ENCODE assay signal across 7 mouse cellular contexts in the genomic region with DNA sequence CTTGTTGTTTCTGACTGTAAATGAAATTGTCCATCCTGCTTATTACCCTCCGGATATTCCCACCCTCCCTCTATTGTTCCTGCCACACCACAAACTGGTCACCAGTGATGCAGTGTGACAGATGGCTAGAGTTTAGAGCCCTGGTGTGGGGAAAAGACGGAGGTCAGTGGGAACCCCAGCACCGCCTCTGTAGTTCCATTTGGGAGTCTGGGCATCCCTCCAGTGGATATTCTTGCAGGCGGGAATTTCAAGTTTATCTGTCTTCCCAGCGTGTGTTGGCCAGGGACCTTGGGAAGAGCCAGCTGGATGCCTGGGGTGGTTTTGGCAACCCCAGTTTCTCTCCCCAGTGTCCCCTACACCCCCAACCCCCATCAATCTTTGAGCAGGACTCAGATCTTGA. TPM values are rescaled to one million over a fixed set of nuclear protein-coding genes. Genes with fewer than 3 reads are reported as not detected.
DNase-seq lines count a peak whose midpoint lies in the region; ATAC-seq lines count a peak whose summit lies in the region.

No protein-coding gene starts in this region.

- H3K4me3 ChIP-seq in embryonic facial prominence, embryonic 10.5 days: peak overlapping the region; percentile 68
- peak overlapping the region; percentile 52 for H3K4me3 ChIP-seq in liver, embryonic 13.5 days (replicated peaks)
- H3K4me3 ChIP-seq in stomach, embryonic 15.5 days (replicated peaks): peak overlapping the region; percentile 66

- peak overlapping the region; percentile 56 for H3K4me2 ChIP-seq in liver, embryonic 13.5 days
- peak overlapping the region; percentile 82 for H3K4me2 ChIP-seq in stomach, embryonic 15.5 days

- peaks cover 10% of the 10 kb centered on the region for H3K27me3 ChIP-seq in embryonic facial prominence, embryonic 10.5 days (replicated peaks; ENCODE audit: low read depth, poor library complexity, severe bottlenecking)
- peaks cover 42% of the 10 kb centered on the region for H3K27me3 ChIP-seq in liver, embryonic 13.5 days
- H3K27me3 ChIP-seq in stomach, embryonic 15.5 days (replicated peaks): no peaks in the 10 kb centered on the region

- H3K36me3 ChIP-seq in embryonic facial prominence, embryonic 10.5 days (replicated peaks): 0 out of 2 replicates have a peak, but pooled peaks cover 3% of the 10 kb centered on the region
- no peaks in the 10 kb centered on the region for H3K36me3 ChIP-seq in liver, embryonic 13.5 days
- no peaks in the 10 kb centered on the region for H3K36me3 ChIP-seq in stomach, embryonic 15.5 days

- WGBS in embryonic facial prominence, embryonic 10.5 days: 51% methylated on average over 5 of the region's 5 CpGs
- 54% methylated on average over 5 of the region's 5 CpGs for WGBS in liver, embryonic 13.5 days (ENCODE audit: insufficient replicate concordance)
- WGBS in stomach, embryonic 15.5 days: 41% methylated on average over 5 of the region's 5 CpGs

- peak overlapping the region; percentile 52 for H3K9ac ChIP-seq in liver, embryonic 13.5 days
- peak overlapping the region; percentile 38; the same call in 1 of the 2 replicates for H3K9ac ChIP-seq in stomach, embryonic 15.5 days

- peak overlapping the region; percentile 86 for H3K27ac ChIP-seq in embryonic facial prominence, embryonic 10.5 days (replicated peaks)
- H3K27ac ChIP-seq in liver, embryonic 13.5 days: no peak overlapping the region
- peak overlapping the region; percentile 69; the same call in 1 of the 2 replicates for H3K27ac ChIP-seq in stomach, embryonic 15.5 days

- H3K9me3 ChIP-seq in embryonic facial prominence, embryonic 10.5 days: no peaks in the 10 kb centered on the region
- H3K9me3 ChIP-seq in liver, embryonic 13.5 days (replicated peaks): no peaks in the 10 kb centered on the region
- no peaks in the 10 kb centered on the region for H3K9me3 ChIP-seq in stomach, embryonic 15.5 days

- H3K4me1 ChIP-seq in embryonic facial prominence, embryonic 10.5 days: peaks cover 22% of the 10 kb centered on the region
- H3K4me1 ChIP-seq in liver, embryonic 13.5 days (replicated peaks): peaks cover 2% of the 10 kb centered on the region; the same call in 1 of the 2 replicates
- peaks cover 12% of the 10 kb centered on the region; the same call in 1 of the 2 replicates for H3K4me1 ChIP-seq in stomach, embryonic 15.5 days

- DNase-seq in right cerebral cortex, postnatal 4 days: peak; percentile 10
- no peak for DNase-seq in right cerebral cortex, adult 18-20 months
- DNase-seq in embryonic facial prominence, embryonic 10.5 days (ENCODE audit: low spot score): no peak
- DNase-seq in heart, postnatal 14 days: peak; percentile 24 to 58
- DNase-seq in liver, embryonic 13.5 days: no peak
- DNase-seq in left cerebral cortex, adult 11 months (ENCODE audit: low spot score): no peak

- no peak for ATAC-seq in liver, embryonic 13.5 days (ENCODE audit: low read depth)
- no peak for ATAC-seq in stomach, embryonic 15.5 days (ENCODE audit: insufficient read depth, low FRiP score, low read depth)

- intact Hi-C loops in heart, postnatal 14 days (cut with DNase I): no loop called here

RNA-seq across cellular contexts. Expression of gene Arpin, which starts 0.7 kb away (rescaled TPM):
- 18.4 and 19.3 TPM in 2 replicates for polyA plus RNA-seq in embryonic facial prominence, embryonic 10.5 days (2016; fragmentation: Nextera tagmentation; extraction: Ambion mirVana)
- total RNA-seq in heart, postnatal 14 days (2021): 10 to 100 TPM; 11.5 to 12.5 TPM
- polyA plus RNA-seq in liver, embryonic 13.5 days (2015; fragmentation: Nextera tagmentation; extraction: Ambion mirVana): 4.1 and 4.7 TPM in 2 replicates
- polyA plus RNA-seq in stomach, embryonic 15.5 days (2015; fragmentation: Nextera tagmentation; extraction: Ambion mirVana): 37.7 and 38.8 TPM in 2 replicates

RNA-seq across cellular contexts. Expression of gene Ap3s2, which starts 14.0 kb away (rescaled TPM):
- polyA plus RNA-seq in embryonic facial prominence, embryonic 10.5 days (2016; fragmentation: Nextera tagmentation; extraction: Ambion mirVana): 48.9 and 49.4 TPM in 2 replicates
- 10 to 100 TPM; 19.6 to 20.3 TPM for total RNA-seq in heart, postnatal 14 days (2021)
- polyA plus RNA-seq in liver, embryonic 13.5 days (2015; fragmentation: Nextera tagmentation; extraction: Ambion mirVana): 11.3 and 17.1 TPM in 2 replicates
- 27.1 and 30.8 TPM in 2 replicates for polyA plus RNA-seq in stomach, embryonic 15.5 days (2015; fragmentation: Nextera tagmentation; extraction: Ambion mirVana)

Comparison
In these comparisons a context has a peak if more than half of its experiments do, and no peak if none do; other contexts are left out.
1. DNase-seq: peak in right cerebral cortex, postnatal 4 days (single experiment) and heart, postnatal 14 days (2 of 2); none in right cerebral cortex, adult 18-20 months (single experiment), embryonic facial prominence, embryonic 10.5 days (single experiment), liver, embryonic 13.5 days (single experiment) and left cerebral cortex, adult 11 months (single experiment).
2. Peak in every context shown above with its lines, with median percentiles within 50 percentile points of each other: H3K4me3 ChIP-seq.